Mouse (Mus musculus) neural tube, embryonic 13.5 days (tissue): Measurements from ENCODE around the gene Cotl1. TPM values are rescaled to one million over a fixed set of nuclear protein-coding genes. Genes with fewer than 3 reads are reported as not detected.

ENCODE experiments used
- ATAC-seq: fragments of 200-750 bp; cut with Nextera tagmentation; 2 replicates; pipeline ENCODE4 v1.8.0; 2017; ENCODE audit warnings: low read depth, mild to moderate bottlenecking, moderate TSS enrichment, moderate library complexity
- H3K27ac ChIP-seq: fragments of 300-500 bp; sonication (generic); replicated peaks from 2 replicates; pipeline ENCODE4 v1.5.1; 2015; ENCODE audit warnings: moderate library complexity, mild to moderate bottlenecking, inconsistent platforms
- H3K27me3 ChIP-seq: fragments of 300-500 bp; sonication (generic); 2 replicates; pipeline ENCODE4 v1.6.1; 2015; ENCODE audit warnings: mild to moderate bottlenecking, inconsistent platforms
- H3K36me3 ChIP-seq: fragments of 300-500 bp; sonication (generic); 2 replicates; pipeline ENCODE4 v1.6.1; 2015; ENCODE audit warnings: mild to moderate bottlenecking, inconsistent platforms
- H3K4me1 ChIP-seq: fragments of 300-500 bp; sonication (generic); replicated peaks from 2 replicates; pipeline ENCODE4 v1.6.1; 2015; ENCODE audit warnings: inconsistent platforms
- H3K4me2 ChIP-seq: fragments of 300-500 bp; sonication (generic); 2 replicates; pipeline ENCODE4 v1.6.1; 2015; ENCODE audit warnings: inconsistent platforms, mild to moderate bottlenecking, moderate library complexity
- H3K4me3 ChIP-seq: fragments of 300-500 bp; sonication (generic); 2 replicates; pipeline ENCODE4 v1.5.1; 2015; ENCODE audit warnings: mild to moderate bottlenecking, inconsistent platforms
- H3K9ac ChIP-seq: fragments of 300-500 bp; sonication (generic); 2 replicates; pipeline ENCODE4 v1.6.1; 2015; ENCODE audit warnings: moderate library complexity, mild to moderate bottlenecking, inconsistent platforms
- H3K9me3 ChIP-seq: fragments of 300-500 bp; sonication (generic); 2 replicates; pipeline ENCODE4 v1.6.1; 2016; ENCODE audit warnings: inconsistent platforms
- WGBS: fragments of 180-500 bp; shearing (Covaris S2); methylation state at CpG from one replicate; pipeline ENCODE4 v1.1.7; 2015; 5-methylcytosine and 5-hydroxymethylcytosine counted together
- polyA plus RNA-seq: library from polyadenylated mRNA; unstranded; fragments of >200 nt; fragmentation: Nextera tagmentation; extraction: Ambion mirVana; gene quantifications from 2 replicates; pipeline ENCODE4 v1.2.1, GENCODE M21; 2015

Cotl1 gene
- polyA plus RNA-seq, 1 experiment from 2014 or later = 121 TPM

GRCm38 (mm10) chr8:119795651-119796050, 44.7 kb downstream of the Cotl1 start:
- H3K27me3 ChIP-seq = no peaks in the 10 kb centered on the region
- no peak for ATAC-seq
- H3K4me3 ChIP-seq = no peak overlapping the region
- no peaks in the 10 kb centered on the region for H3K9me3 ChIP-seq
- peaks cover 50% of the 10 kb centered on the region for H3K4me1 ChIP-seq
- H3K36me3 ChIP-seq = no peaks in the 10 kb centered on the region
- H3K27ac ChIP-seq = no peak overlapping the region
- H3K4me2 ChIP-seq = no peak overlapping the region
- H3K9ac ChIP-seq = no peak overlapping the region
- 90% methylated on average over 3 of the region's 3 CpGs for WGBS

- WGBS = 41% methylated on average over 7 of the region's 7 CpGs
- H3K9me3 ChIP-seq = no peaks in the 10 kb centered on the region
- H3K4me2 ChIP-seq = no peak overlapping the region
- peaks cover 44% of the 10 kb centered on the region for H3K4me1 ChIP-seq
- no peak for ATAC-seq
- no peak overlapping the region for H3K9ac ChIP-seq
- no peaks in the 10 kb centered on the region for H3K36me3 ChIP-seq
- no peaks in the 10 kb centered on the region for H3K27me3 ChIP-seq
- H3K4me3 ChIP-seq = no peak overlapping the region
- no peak overlapping the region for H3K27ac ChIP-seq
Observed at GRCm38 (mm10) chr8:119794689-119795088, 45.7 kb downstream of the Cotl1 start.

DNA sequence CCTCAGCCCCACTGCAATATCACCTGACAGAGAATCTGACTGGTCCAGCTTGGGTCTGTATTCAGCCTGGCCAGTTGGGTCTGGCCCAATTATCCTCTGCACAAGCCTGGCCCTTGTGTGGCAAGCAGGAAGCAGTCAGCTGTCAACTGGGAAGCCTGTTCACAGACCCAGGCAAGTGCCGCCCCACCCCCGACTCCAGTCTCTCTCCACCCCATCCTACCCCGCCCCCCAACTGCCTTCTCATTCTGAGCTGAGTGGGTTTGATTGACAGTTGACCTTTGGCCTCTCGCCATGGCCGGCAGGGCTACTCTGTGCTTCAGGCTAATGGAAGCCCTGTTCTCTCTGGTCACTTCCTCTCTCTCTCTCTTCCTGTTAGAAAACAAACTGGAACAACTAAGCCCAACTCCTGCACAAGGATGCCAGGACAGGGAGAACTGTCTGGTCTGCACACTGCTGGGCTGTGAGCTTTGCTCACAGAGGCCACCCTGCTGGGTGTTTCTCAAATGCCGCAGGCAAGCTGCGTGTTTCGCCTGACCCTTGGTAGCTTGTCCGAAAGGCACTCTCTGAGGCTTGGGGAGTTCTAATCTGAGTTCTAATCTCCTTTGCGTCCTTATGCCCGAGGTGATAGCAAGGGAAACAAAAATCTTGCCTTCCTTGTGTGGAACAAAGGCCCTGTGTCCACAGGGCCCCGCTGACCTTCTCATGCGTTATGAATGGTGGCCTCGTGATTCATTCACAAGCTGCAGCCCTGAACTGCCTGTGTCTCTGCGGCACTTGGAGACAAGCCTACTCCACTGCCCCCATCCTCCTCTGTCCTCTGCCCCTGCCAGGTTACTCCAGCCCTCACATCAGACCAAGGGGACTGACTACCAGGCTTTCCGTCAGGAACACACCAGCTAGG, 48.3 kb downstream of the Cotl1 start:
- Histone ChIP-seq H3K4me1 (peaks cover 33% of the 10 kb centered on the region), H3K9ac (peak overlapping the region; percentile 47; the same call in 1 of the 2 replicates), H3K27ac (peak overlapping the region; percentile 68), H3K27me3 (no peaks in the 10 kb centered on the region), H3K4me2 (no peak overlapping the region), H3K9me3 (no peaks in the 10 kb centered on the region), H3K4me3 (no peak overlapping the region), H3K36me3 (no peaks in the 10 kb centered on the region)
- WGBS = 12% methylated on average over 16 of the region's 16 CpGs
- 0 out of 2 replicates have a peak, but pooled peaks have one; percentile 16 for ATAC-seq

GRCm38 (mm10) chr8:119789581-119789980, 50.8 kb downstream of the Cotl1 start:
- Histone ChIP-seq H3K4me3 (no peak overlapping the region), H3K36me3 (no peaks in the 10 kb centered on the region), H3K27ac (no peak overlapping the region), H3K9ac (no peak overlapping the region), H3K27me3 (no peaks in the 10 kb centered on the region), H3K9me3 (no peaks in the 10 kb centered on the region), H3K4me1 (peaks cover 45% of the 10 kb centered on the region), H3K4me2 (no peak overlapping the region)
- WGBS = 86% methylated on average over 7 of the region's 7 CpGs
- no peak for ATAC-seq

- H3K4me2 ChIP-seq = no peak overlapping the region
- ATAC-seq = no peak
- no peak overlapping the region for H3K9ac ChIP-seq
- H3K27me3 ChIP-seq = no peaks in the 10 kb centered on the region
- no peak overlapping the region for H3K4me3 ChIP-seq
- H3K4me1 ChIP-seq = peaks cover 51% of the 10 kb centered on the region
- no peak overlapping the region for H3K27ac ChIP-seq
- 61% methylated on average over 9 of the region's 9 CpGs for WGBS
- H3K36me3 ChIP-seq = no peaks in the 10 kb centered on the region
- H3K9me3 ChIP-seq = no peaks in the 10 kb centered on the region
Observed at GRCm38 (mm10) chr8:119788607-119789381, 51.5 kb downstream of the Cotl1 start.

DNA sequence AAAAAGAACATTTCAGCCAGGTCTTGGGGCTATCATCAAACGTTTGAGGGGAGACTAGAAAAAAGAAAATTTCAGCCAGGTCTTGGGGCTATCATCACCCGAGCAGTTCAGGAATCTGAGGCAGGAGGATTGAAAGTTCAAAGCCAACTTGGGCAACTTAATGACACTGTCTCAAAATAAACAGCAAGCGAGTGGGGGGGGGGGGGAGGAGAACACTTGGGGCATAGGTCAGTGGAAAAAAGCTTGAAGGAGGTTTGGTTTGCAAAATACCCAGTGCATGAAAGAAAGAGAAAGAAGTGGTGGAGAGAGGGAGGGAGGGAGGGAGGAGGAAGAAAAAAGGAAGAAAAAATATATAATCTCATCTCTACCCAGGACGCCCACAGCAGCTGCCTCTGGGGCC, 53.0 kb downstream of the Cotl1 start:
- ATAC-seq = no peak
- 61% methylated on average over 4 of the region's 4 CpGs for WGBS
- no peaks in the 10 kb centered on the region for H3K9me3 ChIP-seq
- no peak overlapping the region for H3K9ac ChIP-seq
- H3K27ac ChIP-seq = no peak overlapping the region
- H3K4me3 ChIP-seq = no peak overlapping the region
- H3K36me3 ChIP-seq = no peaks in the 10 kb centered on the region
- peaks cover 49% of the 10 kb centered on the region for H3K4me1 ChIP-seq
- H3K4me2 ChIP-seq = no peak overlapping the region
- H3K27me3 ChIP-seq = no peaks in the 10 kb centered on the region

DNA sequence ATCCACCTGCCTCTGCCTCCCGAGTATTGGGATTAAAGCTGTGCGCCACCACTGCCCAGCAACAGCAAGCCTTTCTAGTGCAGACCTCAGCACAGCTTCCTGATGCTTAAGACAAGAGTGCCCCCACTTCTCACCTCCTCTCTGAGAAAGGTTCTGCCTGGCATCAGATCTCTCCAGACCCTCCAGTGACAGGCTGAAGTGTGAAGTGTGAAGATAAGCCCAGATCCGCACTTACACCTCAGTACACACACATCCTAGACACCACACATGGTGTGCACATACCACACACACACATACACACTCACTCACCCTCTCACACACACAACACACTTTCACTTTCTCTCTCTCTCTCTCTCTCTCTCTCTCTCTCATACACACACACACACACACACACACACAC, 53.5 kb downstream of the Cotl1 start:
- WGBS = 84% methylated on average over 3 of the region's 3 CpGs
- H3K4me1 ChIP-seq = peaks cover 46% of the 10 kb centered on the region
- no peaks in the 10 kb centered on the region for H3K27me3 ChIP-seq
- H3K27ac ChIP-seq = no peak overlapping the region
- H3K9me3 ChIP-seq = no peaks in the 10 kb centered on the region
- no peak overlapping the region for H3K4me2 ChIP-seq
- H3K36me3 ChIP-seq = no peaks in the 10 kb centered on the region
- H3K9ac ChIP-seq = no peak overlapping the region
- H3K4me3 ChIP-seq = no peak overlapping the region
- ATAC-seq = no peak

DNA sequence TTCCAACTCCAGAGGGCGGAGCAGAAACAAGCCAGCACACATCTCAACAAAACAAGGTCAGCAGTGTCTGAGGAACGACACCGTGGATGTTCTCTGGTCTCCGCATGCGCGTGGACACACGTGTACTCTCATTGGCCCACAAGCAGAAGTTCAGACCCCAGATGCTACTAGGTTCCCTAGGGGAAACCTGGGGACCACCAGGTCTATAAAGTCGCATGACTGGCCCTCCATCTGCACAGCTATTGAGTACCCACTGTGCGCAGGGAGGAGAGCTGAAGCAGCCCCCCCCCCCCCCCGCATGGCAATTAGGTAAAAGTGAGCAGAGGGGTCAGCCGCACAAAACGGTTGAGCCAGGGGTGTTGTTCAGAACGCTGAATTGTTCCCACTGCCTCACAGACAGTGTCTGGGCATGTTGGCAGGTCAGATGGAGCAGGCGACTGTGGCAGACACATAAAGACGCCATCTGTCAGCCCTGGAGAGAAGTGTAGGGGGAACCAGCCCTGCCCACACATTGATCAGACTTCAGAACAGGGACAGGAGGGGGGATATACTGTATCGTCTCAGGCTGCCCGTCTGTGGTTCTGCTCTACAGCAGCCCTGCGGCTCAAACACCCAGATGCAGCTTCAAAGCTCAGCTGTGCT, 54.5 kb downstream of the Cotl1 start:
- Histone ChIP-seq H3K36me3 (no peaks in the 10 kb centered on the region), H3K27ac (peak overlapping the region; percentile 59), H3K9ac (no peak overlapping the region), H3K27me3 (no peaks in the 10 kb centered on the region), H3K4me3 (no peak overlapping the region), H3K4me2 (peak overlapping the region; percentile 17; the same call in 1 of the 2 replicates), H3K9me3 (no peaks in the 10 kb centered on the region), H3K4me1 (peaks cover 36% of the 10 kb centered on the region)
- WGBS = 23% methylated on average over 18 of the region's 18 CpGs
- ATAC-seq = peak; percentile 38

DNA sequence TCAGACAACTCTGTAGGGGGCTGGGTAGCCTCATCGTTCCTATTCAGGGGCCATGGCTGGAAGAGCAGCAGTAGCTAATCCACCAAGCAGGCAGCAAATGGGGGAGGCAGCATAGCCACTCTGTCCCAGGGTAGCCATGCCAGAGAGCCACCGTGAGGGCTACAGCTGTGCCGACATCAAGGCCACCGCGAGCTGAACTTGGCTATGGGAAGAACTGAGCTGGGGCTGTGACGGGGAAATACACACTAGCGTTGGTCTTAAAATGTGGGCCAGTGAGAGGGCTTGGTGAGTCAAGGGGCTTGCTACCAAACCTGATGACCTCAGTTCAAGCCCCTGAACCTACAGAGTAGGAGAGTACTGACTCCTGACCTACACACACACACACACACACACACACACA, 55.7 kb downstream of the Cotl1 start:
- whole genome bisulfite sequencing = 69% methylated on average over 7 of the region's 7 CpGs
- Histone ChIP-seq H3K4me1 (peaks cover 32% of the 10 kb centered on the region), H3K9ac (no peak overlapping the region), H3K27me3 (no peaks in the 10 kb centered on the region), H3K4me3 (no peak overlapping the region), H3K4me2 (no peak overlapping the region), H3K27ac (no peak overlapping the region; the same call in 1 of the 2 replicates), H3K36me3 (no peaks in the 10 kb centered on the region), H3K9me3 (no peaks in the 10 kb centered on the region)
- ATAC-seq = no peak

DNA sequence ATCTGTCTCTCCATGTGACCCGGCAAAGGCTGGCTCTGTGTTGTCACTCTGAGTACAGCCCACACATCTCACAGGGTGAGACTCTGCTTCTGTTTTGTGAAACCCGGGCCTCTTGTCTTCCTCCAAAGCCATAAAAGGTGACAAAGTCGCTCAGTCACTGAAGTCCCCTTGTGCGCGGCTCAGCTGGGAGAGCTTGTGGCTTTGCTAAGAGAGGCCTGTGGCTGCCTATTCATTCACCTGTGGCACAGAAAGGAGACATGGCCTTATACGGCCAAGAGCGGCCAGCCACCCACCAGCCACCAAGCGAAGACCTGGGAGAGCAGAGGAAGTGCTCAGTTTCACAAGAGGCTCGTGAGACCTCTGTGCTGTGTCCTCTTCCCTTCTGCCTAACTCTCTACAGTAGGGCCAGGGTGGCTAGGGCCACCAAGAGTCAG, 56.2 kb downstream of the Cotl1 start:
- no peak for ATAC-seq
- H3K4me1 ChIP-seq = peaks cover 32% of the 10 kb centered on the region
- H3K27me3 ChIP-seq = no peaks in the 10 kb centered on the region
- no peaks in the 10 kb centered on the region for H3K36me3 ChIP-seq
- H3K27ac ChIP-seq = no peak overlapping the region; the same call in 1 of the 2 replicates
- no peaks in the 10 kb centered on the region for H3K9me3 ChIP-seq
- H3K4me2 ChIP-seq = no peak overlapping the region
- no peak overlapping the region for H3K9ac ChIP-seq
- 40% methylated on average over 9 of the region's 9 CpGs for WGBS
- H3K4me3 ChIP-seq = no peak overlapping the region

DNA sequence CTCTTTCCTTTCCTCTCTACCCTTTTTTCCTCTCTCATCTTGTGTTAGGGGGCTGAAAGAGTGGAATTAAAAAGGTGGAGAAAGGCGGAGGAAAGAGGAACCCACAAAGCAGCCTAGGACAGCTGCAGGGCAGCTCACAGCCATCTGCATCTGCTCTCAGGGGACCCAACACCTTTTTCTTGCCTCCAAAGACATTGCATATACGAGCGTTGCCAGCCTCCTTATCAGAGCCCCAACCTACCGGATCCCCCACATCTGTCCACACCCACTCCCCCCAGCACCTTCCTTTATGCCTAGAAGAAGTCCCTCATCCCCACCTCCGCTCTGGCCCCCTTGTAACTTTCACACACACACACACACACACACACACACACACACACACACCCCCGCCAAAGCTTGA, 56.8 kb downstream of the Cotl1 start:
- no peaks in the 10 kb centered on the region for H3K36me3 ChIP-seq
- no peak overlapping the region for H3K27ac ChIP-seq
- H3K27me3 ChIP-seq = no peaks in the 10 kb centered on the region
- ATAC-seq = no peak
- no peaks in the 10 kb centered on the region for H3K9me3 ChIP-seq
- WGBS = 66% methylated on average over 6 of the region's 6 CpGs
- no peak overlapping the region for H3K9ac ChIP-seq
- H3K4me2 ChIP-seq = no peak overlapping the region
- H3K4me1 ChIP-seq = peaks cover 33% of the 10 kb centered on the region
- no peak overlapping the region for H3K4me3 ChIP-seq

DNA sequence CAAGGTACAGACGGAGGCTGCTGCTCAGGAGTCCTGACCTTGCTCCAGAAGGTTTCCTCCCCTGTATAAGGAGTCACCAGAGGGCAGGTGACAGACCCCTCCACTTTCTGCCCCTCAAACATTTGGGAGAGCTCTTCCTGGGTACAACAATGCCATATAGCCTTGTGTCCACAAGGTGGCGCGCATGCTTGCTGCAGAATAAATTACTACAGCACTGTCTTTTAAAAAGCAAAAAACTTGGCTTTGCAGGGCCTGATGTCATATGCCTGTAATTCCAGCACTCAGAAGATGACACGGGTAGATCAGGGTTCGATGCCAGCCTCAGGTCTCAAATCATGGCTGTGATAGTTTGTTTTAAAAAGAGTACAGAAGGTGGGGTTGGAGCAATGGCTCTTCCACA, 57.6 kb downstream of the Cotl1 start:
- no peak overlapping the region for H3K4me3 ChIP-seq
- no peaks in the 10 kb centered on the region for H3K36me3 ChIP-seq
- ATAC-seq = no peak
- H3K9ac ChIP-seq = no peak overlapping the region
- no peaks in the 10 kb centered on the region for H3K27me3 ChIP-seq
- H3K4me1 ChIP-seq = peaks cover 34% of the 10 kb centered on the region
- no peak overlapping the region for H3K4me2 ChIP-seq
- H3K27ac ChIP-seq = no peak overlapping the region
- WGBS = 5% methylated on average over 5 of the region's 5 CpGs
- H3K9me3 ChIP-seq = no peaks in the 10 kb centered on the region
